Mouse (Mus musculus) E14TG2a.4 (cell line): Measurements from ENCODE around the gene Sdhc.

Experiments used
- H3K27me3 ChIP-seq: 2 replicates; pipeline ENCODE4 v1.6.1; 2014; ENCODE audit warnings: low read length, control low read depth; ENCODE audit not compliant: insufficient read depth
- H3K36me3 ChIP-seq: 2 replicates; pipeline ENCODE4 v1.6.1; 2014; ENCODE audit warnings: low read length, control low read depth; ENCODE audit not compliant: insufficient read depth
- H3K4me1 ChIP-seq: replicated peaks from 2 replicates; pipeline ENCODE4 v1.6.1; 2014; ENCODE audit warnings: low read depth, low read length, control low read depth
- H3K4me3 ChIP-seq: replicated peaks from 2 replicates; pipeline ENCODE4 v1.5.1; 2014; ENCODE audit warnings: mild to moderate bottlenecking, low read length
- H3K9me3 ChIP-seq: 2 replicates; pipeline ENCODE4 v1.6.1; 2014; ENCODE audit warnings: low read length, control low read depth
- CTCF ChIP-seq: conservative IDR thresholded peaks from 2 replicates; pipeline ENCODE4 v1.5.1; 2014; ENCODE audit warnings: low read length
- NANOG ChIP-seq: IDR thresholded peaks from 2 replicates; pipeline ENCODE4 v1.6.1; 2014; ENCODE audit warnings: borderline replicate concordance, low read length, mixed read lengths
- POU5F1 ChIP-seq: IDR thresholded peaks from 2 replicates; pipeline ENCODE4 v1.6.1; 2014; ENCODE audit warnings: low read length, borderline replicate concordance

Sdhc gene

DNA sequence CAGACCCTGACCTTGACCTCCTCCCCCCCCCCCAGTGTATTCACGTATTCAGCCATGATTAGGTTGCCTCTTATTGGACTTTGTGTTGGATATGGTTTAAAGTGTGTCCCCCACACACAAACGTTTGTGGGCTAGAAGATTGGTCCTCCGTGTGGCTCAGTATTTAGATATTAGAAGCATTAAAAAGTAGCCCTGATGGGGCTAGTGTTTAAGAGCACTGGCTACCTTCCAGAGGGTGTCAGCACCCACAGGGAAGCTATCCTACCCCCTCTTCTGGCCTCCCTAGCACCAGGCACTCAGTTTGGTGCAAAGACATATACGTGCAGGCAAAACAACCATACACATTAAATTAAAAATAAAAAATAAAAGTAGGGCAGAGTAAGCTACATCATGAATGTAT lies 37.4 kb downstream of the Sdhc start:
- TF ChIP-seq POU5F1 = no peak
- no peak for TF ChIP-seq NANOG
- no peak for TF ChIP-seq CTCF
- Histone ChIP-seq H3K9me3 (peaks cover 28% of the 10 kb centered on the region), H3K4me3 (0 out of 2 replicates have a peak overlapping the region, but pooled peaks have one; percentile 79), H3K4me1 (peaks cover 25% of the 10 kb centered on the region), H3K27me3 (no peaks in the 10 kb centered on the region; the same call in 1 of the 2 replicates), H3K36me3 (no peaks in the 10 kb centered on the region)

- H3K27me3 ChIP-seq = no peaks in the 10 kb centered on the region; the same call in 1 of the 2 replicates
- TF ChIP-seq POU5F1 (no peak), CTCF (no peak), NANOG (no peak)
- H3K36me3 ChIP-seq = no peaks in the 10 kb centered on the region
- H3K9me3 ChIP-seq = peaks cover 38% of the 10 kb centered on the region
- H3K4me1 ChIP-seq = peaks cover 25% of the 10 kb centered on the region
- peak overlapping the region; percentile 84 for H3K4me3 ChIP-seq
Measured at GRCm38 (mm10) chr1:171111781-171112575, 38.4 kb downstream of the Sdhc start.

GRCm38 (mm10) chr1:171111020-171111780 lies 39.2 kb downstream of the Sdhc start:
- TF ChIP-seq NANOG = no peak
- TF ChIP-seq CTCF = peak; percentile 95
- TF ChIP-seq POU5F1 = no peak
- H3K27me3 ChIP-seq = no peaks in the 10 kb centered on the region; the same call in 1 of the 2 replicates
- peaks cover 25% of the 10 kb centered on the region for H3K4me1 ChIP-seq

GRCm38 (mm10) chr1:171110659-171111019 lies 39.8 kb downstream of the Sdhc start:
- Histone ChIP-seq H3K36me3 (no peaks in the 10 kb centered on the region), H3K4me1 (peaks cover 25% of the 10 kb centered on the region), H3K4me3 (peak overlapping the region; percentile 84; the same call in 1 of the 2 replicates), H3K27me3 (no peaks in the 10 kb centered on the region; the same call in 1 of the 2 replicates), H3K9me3 (peaks cover 39% of the 10 kb centered on the region)
- TF ChIP-seq POU5F1 (no peak), CTCF (no peak), NANOG (no peak)

More at GRCm38 (mm10) chr1:171111020-171111780, 39.2 kb downstream of the Sdhc start:
- Histone ChIP-seq H3K36me3 (no peaks in the 10 kb centered on the region), H3K9me3 (peaks cover 39% of the 10 kb centered on the region), H3K4me3 (peak overlapping the region; percentile 84)

DNA sequence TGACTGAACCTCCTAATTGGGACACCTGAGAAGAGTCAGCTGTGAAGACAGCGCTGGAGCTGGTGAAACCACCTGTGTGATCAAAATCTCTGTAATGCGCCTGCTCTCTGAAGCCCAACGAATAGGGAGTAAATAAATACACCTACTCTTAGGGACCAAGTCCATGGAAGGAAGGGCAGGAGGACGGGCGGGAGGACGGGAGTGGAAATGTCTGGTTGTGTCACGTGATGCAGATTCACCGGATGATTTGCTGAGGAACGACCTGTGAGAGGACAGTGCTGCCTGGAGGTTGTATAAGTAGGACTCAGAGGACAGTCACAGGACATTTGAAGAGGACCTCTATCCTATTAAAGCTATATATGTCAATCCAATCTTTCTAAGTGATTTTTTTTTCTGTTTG lies 40.8 kb downstream of the Sdhc start:
- Histone ChIP-seq H3K27me3 (no peaks in the 10 kb centered on the region; the same call in 1 of the 2 replicates), H3K4me1 (peaks cover 25% of the 10 kb centered on the region), H3K36me3 (no peaks in the 10 kb centered on the region), H3K4me3 (no peak overlapping the region), H3K9me3 (peaks cover 39% of the 10 kb centered on the region)
- TF ChIP-seq CTCF (no peak), NANOG (no peak), POU5F1 (no peak)

GRCm38 (mm10) chr1:171105226-171105625 lies 45.2 kb downstream of the Sdhc start:
- Histone ChIP-seq H3K4me1 (peaks cover 13% of the 10 kb centered on the region), H3K36me3 (no peaks in the 10 kb centered on the region), H3K4me3 (no peak overlapping the region), H3K9me3 (peaks cover 34% of the 10 kb centered on the region), H3K27me3 (no peaks in the 10 kb centered on the region)
- TF ChIP-seq CTCF (no peak), POU5F1 (no peak), NANOG (no peak)

- Histone ChIP-seq H3K4me3 (peak overlapping the region; percentile 86), H3K9me3 (peaks cover 22% of the 10 kb centered on the region), H3K4me1 (peaks cover 18% of the 10 kb centered on the region), H3K27me3 (no peaks in the 10 kb centered on the region), H3K36me3 (no peaks in the 10 kb centered on the region)
- TF ChIP-seq NANOG = no peak
- TF ChIP-seq CTCF = no peak
- no peak for TF ChIP-seq POU5F1
Measured at GRCm38 (mm10) chr1:171103179-171103840, 47.1 kb downstream of the Sdhc start.
